Mouse (Mus musculus): ENCODE measurements around the gene Miga1. TPM values are rescaled to one million over a fixed set of nuclear protein-coding genes. Genes with fewer than 3 reads are reported as not detected.
A peak's percentile ranks its signal among the peaks of the same experiment; 100 is the strongest.
"Not testable (repeated sequence)": the region's sequence is repeated elsewhere in the genome, so short reads cannot be mapped to it uniquely, and the experiment has no call there.

The Miga1 gene
- total RNA-seq, 1 experiment from 2014 or later = 10.8 TPM

GRCm38 (mm10) chr3:152321765-152322547 is 18.3 kb downstream of the Miga1 start:
- DNase-seq = no peak

DNA sequence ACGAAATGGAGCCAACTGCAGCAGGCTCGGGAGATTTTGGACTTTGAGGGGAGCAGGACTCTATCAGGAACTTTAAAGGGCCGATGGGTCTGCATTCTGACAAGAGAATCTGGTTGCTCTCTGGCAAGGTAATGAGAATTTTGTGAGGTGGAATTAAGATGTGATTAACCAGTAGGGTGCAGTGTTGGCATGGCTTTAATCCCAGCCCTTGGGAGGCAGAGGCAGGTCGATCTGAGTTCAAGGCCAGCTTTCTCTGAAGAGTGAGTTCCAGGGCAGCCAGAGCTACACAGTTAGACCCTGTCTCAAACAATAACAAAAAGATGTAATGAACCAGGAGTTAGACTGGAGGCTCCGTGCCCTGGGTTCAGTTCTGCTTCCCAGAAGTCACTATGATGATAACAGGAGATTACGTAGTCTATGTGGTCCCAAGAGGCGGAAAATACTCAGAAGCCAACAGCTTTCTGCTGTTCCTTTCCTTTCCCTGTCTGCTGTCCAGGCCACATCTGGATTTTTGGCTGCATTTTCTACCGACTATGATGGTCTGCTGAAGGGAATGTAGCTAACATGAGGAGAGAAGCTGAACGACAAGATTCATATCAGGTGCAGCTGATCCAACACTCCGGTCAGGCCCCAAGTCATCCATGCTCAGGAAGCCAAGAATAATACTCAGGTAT is 19.1 kb downstream of the Miga1 start:
- DNase-seq = no peak

DNA sequence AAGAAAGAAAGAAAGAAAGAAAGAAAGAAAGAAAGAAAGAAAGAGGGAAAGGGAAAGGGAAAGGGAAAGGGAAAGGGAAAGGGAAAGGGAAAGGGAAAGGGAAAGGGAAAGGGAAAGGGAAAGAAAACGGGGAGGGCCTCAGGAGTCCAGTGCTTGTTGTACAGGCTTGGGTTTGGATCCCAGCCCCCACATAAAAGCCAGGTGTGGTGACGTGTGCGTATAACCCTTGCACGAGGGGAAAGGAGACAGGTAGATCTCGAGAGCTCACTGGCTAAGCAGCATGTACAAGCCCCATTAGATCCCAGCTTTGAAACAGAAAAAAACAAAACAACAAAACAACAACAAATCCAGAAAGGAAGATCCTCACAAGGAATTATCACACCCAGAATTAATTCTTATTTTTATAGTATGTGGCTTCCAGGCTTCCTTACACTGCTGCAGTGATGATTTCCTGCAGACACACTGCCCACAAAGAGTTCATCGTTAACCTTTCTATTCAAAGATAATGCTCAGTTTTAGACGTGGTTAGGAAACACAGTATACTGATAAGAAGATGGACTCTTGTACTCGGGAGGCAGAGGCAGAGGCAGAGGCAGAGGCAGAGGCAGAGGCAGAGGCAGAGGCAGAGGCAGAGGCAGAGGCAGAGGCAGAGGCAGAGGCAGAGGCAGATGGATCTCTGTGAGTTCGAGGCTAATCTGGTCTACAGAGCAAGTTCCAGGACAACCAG is 23.6 kb downstream of the Miga1 start:
- DNase-seq = not testable (repeated sequence)

DNA sequence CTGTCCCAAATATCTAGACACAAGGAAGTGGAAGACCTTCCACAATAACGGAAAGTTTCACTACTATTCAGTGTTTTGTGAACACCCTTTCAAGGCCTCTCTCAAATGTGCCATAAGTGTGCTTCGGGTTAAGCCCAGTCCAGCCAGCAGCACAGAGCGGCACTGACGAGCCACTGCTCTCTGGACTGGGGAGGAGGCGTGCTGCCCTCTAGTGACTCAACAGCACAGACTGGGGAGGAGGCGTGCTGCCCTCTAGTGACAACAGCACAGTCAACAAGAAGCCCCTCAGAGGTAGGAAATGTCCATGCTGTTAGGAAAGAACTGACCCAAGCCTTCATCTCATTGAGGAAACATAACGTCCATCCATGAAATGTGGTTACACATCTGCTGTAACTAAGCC is 24.6 kb downstream of the Miga1 start:
- DNase-seq = peak; percentile 81

- not testable (repeated sequence) for DNase-seq
These were observed 25.5 kb downstream of the Miga1 start for GRCm38 (mm10) chr3:152314666-152315065.

GRCm38 (mm10) chr3:152309250-152309645 is 31.0 kb downstream of the Miga1 start:
- no peak for DNase-seq

DNA sequence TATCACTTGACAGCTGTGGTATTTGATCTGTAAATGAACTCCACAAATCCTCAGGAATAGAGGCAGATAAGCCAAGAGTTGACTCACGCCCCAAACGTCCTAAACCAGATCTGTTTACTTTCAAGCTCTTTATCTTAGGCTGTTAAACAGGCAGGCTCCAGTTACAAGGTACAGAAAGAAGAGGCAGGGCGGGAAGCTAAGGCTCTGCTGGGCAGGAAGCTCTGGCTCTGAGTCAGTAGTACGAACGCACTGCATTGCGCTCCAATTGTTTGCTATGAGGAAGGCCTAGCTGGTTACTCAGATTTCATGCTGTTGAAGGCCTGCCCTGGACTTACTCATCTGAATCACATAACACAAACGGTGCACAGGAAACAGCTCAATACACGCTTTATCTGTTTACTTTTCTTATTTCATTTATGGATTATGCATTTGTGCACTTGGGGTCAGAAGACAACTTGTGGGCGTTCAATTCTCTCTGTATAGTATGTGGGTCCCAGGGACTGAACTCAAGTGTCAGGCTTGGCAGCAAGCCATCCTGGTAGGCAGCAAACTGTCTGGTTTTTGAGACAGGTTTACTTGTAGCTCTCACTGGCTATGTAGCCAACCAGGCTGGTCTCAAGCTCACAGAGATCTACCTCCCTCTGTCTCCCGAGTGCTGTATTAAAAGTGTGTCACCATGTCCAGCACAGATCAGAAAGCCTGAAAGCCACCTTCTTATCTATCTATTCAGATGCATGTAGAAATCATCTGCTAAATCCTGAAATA is 31.5 kb downstream of the Miga1 start:
- DNase-seq = no peak

DNA sequence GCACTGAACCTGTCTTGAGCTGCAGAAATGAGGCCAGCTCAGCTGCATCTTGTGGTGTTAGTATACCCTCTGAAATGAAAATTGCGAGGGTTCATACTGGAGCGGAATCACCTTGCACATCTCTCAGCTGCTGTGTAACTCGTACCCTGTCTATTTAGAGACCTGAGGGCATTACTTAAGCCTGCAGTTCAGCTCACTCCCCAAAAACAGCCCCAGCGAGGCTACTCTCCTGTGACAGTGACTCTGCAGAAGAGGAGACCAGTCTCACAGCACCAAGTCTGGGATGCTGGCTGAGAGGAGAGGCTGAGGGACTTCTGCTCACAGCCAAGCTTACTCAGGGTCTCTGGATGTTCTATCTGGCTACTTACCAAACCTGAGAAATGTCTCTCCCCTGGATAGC is 34.2 kb downstream of the Miga1 start:
- no peak for DNase-seq

DNA sequence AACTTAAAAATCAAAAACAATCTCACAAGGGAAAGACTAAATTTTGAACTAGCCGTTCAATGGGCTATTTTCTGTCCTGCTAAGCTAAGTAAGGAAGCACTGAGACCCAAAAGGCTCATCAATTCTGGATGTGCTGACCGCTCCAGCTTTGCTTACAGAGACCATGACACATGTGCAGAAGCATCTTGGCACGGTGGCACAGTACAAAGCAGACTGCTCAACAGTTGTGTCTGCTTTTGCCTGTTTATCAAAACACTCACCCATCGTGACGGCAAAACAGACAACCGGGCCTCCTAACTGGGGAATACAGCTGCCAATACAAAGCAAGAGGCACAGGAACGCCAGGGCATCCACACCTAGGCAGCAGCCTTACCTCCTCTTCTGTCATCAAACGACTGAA is 35.1 kb downstream of the Miga1 start:
- DNase-seq = no peak

DNA sequence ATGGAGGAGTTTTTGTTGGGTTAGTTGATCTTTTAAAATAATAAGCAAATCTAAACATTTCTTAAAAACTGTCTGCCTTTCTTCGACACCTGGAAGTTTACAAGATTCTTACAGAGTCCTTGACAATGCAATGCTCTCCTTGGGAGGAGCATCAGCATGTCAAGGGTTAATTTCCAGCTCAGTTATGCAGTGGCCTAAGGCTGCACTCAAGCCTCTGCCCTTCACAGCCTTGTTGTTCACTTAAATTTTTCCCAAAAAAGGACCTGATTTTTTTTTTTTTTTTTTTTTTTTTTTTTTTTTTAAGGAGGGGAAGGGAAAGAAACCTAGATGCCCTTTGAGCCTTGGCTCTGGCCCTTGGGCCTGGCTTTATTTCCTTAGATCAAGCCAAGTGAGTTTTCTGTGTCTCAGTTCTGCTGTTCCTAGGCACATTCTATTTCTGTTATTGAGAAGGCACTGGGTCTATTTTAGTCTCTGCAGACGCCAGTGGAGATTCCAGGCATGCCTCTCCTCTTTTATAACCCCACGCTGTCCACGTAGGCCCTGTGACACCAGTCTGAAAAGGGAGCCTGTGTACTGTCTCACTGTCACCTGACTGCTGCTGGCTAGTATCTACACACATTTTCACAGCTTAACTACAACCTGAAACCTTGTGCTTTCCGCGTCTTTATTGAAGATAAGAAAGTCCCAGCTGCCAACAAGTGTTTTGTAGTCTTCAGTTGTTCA is 36.0 kb downstream of the Miga1 start:
- DNase-seq = no peak

GRCm38 (mm10) chr3:152302991-152303390 is 37.2 kb downstream of the Miga1 start:
- no peak for DNase-seq

- DNase-seq = no peak
These were observed 39.5 kb downstream of the Miga1 start for GRCm38 (mm10) chr3:152300376-152301337.

- no peak for DNase-seq
These were observed 44.3 kb downstream of the Miga1 start for GRCm38 (mm10) chr3:152295896-152296295.

- DNase-seq = no peak
These were observed 45.8 kb downstream of the Miga1 start for GRCm38 (mm10) chr3:152294400-152294799.

GRCm38 (mm10) chr3:152293530-152294181 is 46.6 kb downstream of the Miga1 start:
- DNase-seq = no peak

GRCm38 (mm10) chr3:152291895-152292294 is 48.3 kb downstream of the Miga1 start:
- DNase-seq = no peak

GRCm38 (mm10) chr3:152290175-152290798 is 49.9 kb downstream of the Miga1 start:
- DNase-seq = no peak

DNA sequence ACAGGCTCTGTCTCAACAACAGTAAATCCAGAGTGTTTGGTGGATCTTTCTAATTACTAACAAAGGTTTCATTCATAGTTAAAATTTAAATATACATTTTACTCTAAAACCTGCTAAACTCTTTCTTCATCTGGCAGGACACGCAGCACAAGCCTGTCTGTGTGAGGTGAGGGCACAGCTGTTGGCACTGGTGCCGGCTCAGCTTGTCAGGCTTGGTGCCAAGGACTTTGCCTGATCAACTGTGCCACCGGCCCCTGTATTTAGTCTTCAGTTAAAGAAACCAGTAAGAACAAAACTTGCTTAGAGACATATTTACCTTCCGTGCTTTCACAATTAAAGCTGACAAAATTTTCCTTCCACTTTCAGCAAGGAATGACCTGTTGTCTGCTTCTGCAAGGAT is 51.5 kb downstream of the Miga1 start:
- peak; percentile 65 for DNase-seq

GRCm38 (mm10) chr3:152288276-152288675 is 51.9 kb downstream of the Miga1 start:
- DNase-seq = no peak
